Mouse (Mus musculus) stomach, postnatal 0 days (tissue): ENCODE results near the gene 1700010B08Rik.

Experiments
- CTCF ChIP-seq: IDR thresholded peaks from 2 replicates; pipeline ENCODE4 v1.5.1; 2016; ENCODE audit warnings: antibody characterized with exemption, low read depth, mild to moderate bottlenecking, moderate library complexity
- EP300 ChIP-seq: optimal IDR thresholded peaks from 2 replicates; pipeline ENCODE3; 2016; ENCODE audit warnings: antibody characterized with exemption

GRCm38 (mm10) chr2:173724382-173724781, 5.2 kb downstream of the 1700010B08Rik start:
- TF ChIP-seq CTCF: no peak
- no peak for TF ChIP-seq EP300
